Mouse (Mus musculus) liver, adult 2 months (tissue): ENCODE measurements around the gene Phkg1. TPM values are rescaled to one million over a fixed set of nuclear protein-coding genes. Genes with fewer than 3 reads are reported as not detected.

ENCODE experiments used
- DNase-seq: peaks from one replicate; pipeline ENCODE4 v3.0.0-alpha.2; 2011; ENCODE audit warnings: low read depth, low spot score; ENCODE audit errors: extremely low read depth
- H3K27ac ChIP-seq: fragments of 200-500 bp; replicated peaks from 2 replicates; pipeline ENCODE4 v1.5.1; 2012; ENCODE audit warnings: low read depth, mild to moderate bottlenecking, control low read depth, inconsistent platforms, low read length; ENCODE audit not compliant: insufficient read depth
- H3K27me3 ChIP-seq: fragments of 200-500 bp; 2 replicates; pipeline ENCODE4 v1.6.1; 2012; ENCODE audit warnings: mild to moderate bottlenecking, moderate library complexity, low read length, inconsistent platforms; ENCODE audit not compliant: control insufficient read depth, insufficient read depth
- H3K36me3 ChIP-seq: fragments of 200-500 bp; 2 replicates; pipeline ENCODE4 v1.6.1; 2012; ENCODE audit warnings: low read length, inconsistent platforms; ENCODE audit not compliant: control insufficient read depth, insufficient read depth
- H3K4me1 ChIP-seq: fragments of 200-500 bp; 2 replicates; pipeline ENCODE4 v1.6.1; 2011; ENCODE audit warnings: low read length; ENCODE audit not compliant: control insufficient read depth, insufficient read depth
- H3K4me3 ChIP-seq: fragments of 200-500 bp; 2 replicates; pipeline ENCODE4 v1.5.1; 2011; ENCODE audit warnings: low read depth, mild to moderate bottlenecking, control low read depth, low read length, moderate library complexity; ENCODE audit not compliant: insufficient read depth
- H3K79me2 ChIP-seq: fragments of 200-500 bp; 2 replicates; pipeline ENCODE4 v1.6.1; 2012; ENCODE audit warnings: inconsistent platforms, mild to moderate bottlenecking, low read length, moderate library complexity; ENCODE audit not compliant: control insufficient read depth, insufficient read depth
- H3K9ac ChIP-seq: fragments of 200-500 bp; 2 replicates; pipeline ENCODE4 v1.6.1; 2012; ENCODE audit warnings: low read depth, mild to moderate bottlenecking, control low read depth, inconsistent platforms, low read length
- CTCF ChIP-seq: fragments of 200-500 bp; IDR thresholded peaks from 2 replicates; pipeline ENCODE4 v1.5.1; 2011; ENCODE audit warnings: low read depth, low read length, control low read depth
- POLR2A ChIP-seq: fragments of 200-500 bp; IDR thresholded peaks from 2 replicates; pipeline ENCODE4 v1.6.1; 2011; ENCODE audit warnings: low read length, control low read depth; ENCODE audit not compliant: insufficient read depth; ENCODE audit errors: extremely low read depth
- WGBS: fragments of 180-500 bp; shearing (Covaris S2); methylation state at CpG from one replicate; pipeline ENCODE4 v1.1.7; 2018; 5-methylcytosine and 5-hydroxymethylcytosine counted together
- polyA plus RNA-seq: library from polyadenylated mRNA; depleted of rRNA; stranded (reverse); fragments of >200 nt; gene quantifications from 2 replicates; pipeline ENCODE4 v1.2.3, GENCODE M21; 2012
- total RNA-seq: library from RNA; depleted of rRNA; stranded (reverse); fragments of >200 nt; gene quantifications from 2 replicates; pipeline ENCODE4 v1.2.3, GENCODE M21; 2014

Gene Phkg1
- total and polyA plus RNA-seq, 2 experiments, result 0.15 to 0.28 TPM

GRCm38 (mm10) chr5:129914024-129914423 lies 15.7 kb upstream of the Phkg1 start:
- H3K4me3 ChIP-seq, result no peak overlapping the region
- H3K79me2 ChIP-seq, result no peaks in the 10 kb centered on the region
- H3K4me1 ChIP-seq, result no peaks in the 10 kb centered on the region
- no peak overlapping the region for H3K9ac ChIP-seq
- no peaks in the 10 kb centered on the region for H3K36me3 ChIP-seq
- TF ChIP-seq CTCF (peak; percentile 89), POLR2A (no peak)
- H3K27ac ChIP-seq, result no peak overlapping the region
- DNase-seq, result peak; percentile 40
- no peaks in the 10 kb centered on the region for H3K27me3 ChIP-seq
- 47% methylated on average over 2 of the region's 2 CpGs for WGBS

- TF ChIP-seq CTCF, result no peak
- no peak for TF ChIP-seq POLR2A
- 70% methylated on average over 7 of the region's 7 CpGs for WGBS
These were observed 11.2 kb upstream of the Phkg1 start for GRCm38 (mm10) chr5:129909591-129909990.

GRCm38 (mm10) chr5:129909147-129909546 lies 10.8 kb upstream of the Phkg1 start:
- Histone ChIP-seq H3K4me1 (no peaks in the 10 kb centered on the region), H3K9ac (no peak overlapping the region), H3K79me2 (no peaks in the 10 kb centered on the region), H3K27me3 (no peaks in the 10 kb centered on the region), H3K4me3 (no peak overlapping the region), H3K36me3 (no peaks in the 10 kb centered on the region), H3K27ac (no peak overlapping the region)
- 78% methylated on average over 9 of the region's 9 CpGs for WGBS
- no peak for DNase-seq
- TF ChIP-seq CTCF (no peak), POLR2A (no peak)

More at GRCm38 (mm10) chr5:129909591-129909990, 11.2 kb upstream of the Phkg1 start:
- no peaks in the 10 kb centered on the region for H3K36me3 ChIP-seq
- DNase-seq, result peak; percentile 58
- H3K9ac ChIP-seq, result no peak overlapping the region
- H3K27me3 ChIP-seq, result no peaks in the 10 kb centered on the region
- H3K27ac ChIP-seq, result no peak overlapping the region
- H3K4me1 ChIP-seq, result no peaks in the 10 kb centered on the region
- no peaks in the 10 kb centered on the region for H3K79me2 ChIP-seq
- no peak overlapping the region for H3K4me3 ChIP-seq

- Histone ChIP-seq H3K36me3 (no peaks in the 10 kb centered on the region), H3K79me2 (no peaks in the 10 kb centered on the region), H3K4me1 (no peaks in the 10 kb centered on the region), H3K9ac (peak within 1 kb of the TSS; percentile 90), H3K4me3 (peak within 1 kb of the TSS; percentile 92), H3K27ac (peak within 1 kb of the TSS; percentile 86), H3K27me3 (no peaks in the 10 kb centered on the region)
- TF ChIP-seq POLR2A (peak; percentile 49; the same call in 1 of the 2 replicates), CTCF (peak; percentile 26)
- peak; percentile 65 for DNase-seq
- WGBS, result under 1% methylated on average over 63 of the region's 63 CpGs
These were observed 10.1 kb upstream of the Phkg1 start, which contains the start of gene Nupr1l for GRCm38 (mm10) chr5:129908242-129908965. Nupr1l (plus strand) TSS chr5:129908540.

GRCm38 (mm10) chr5:129907775-129908174 lies 9.4 kb upstream of the Phkg1 start:
- Histone ChIP-seq H3K79me2 (no peaks in the 10 kb centered on the region), H3K36me3 (no peaks in the 10 kb centered on the region), H3K4me1 (no peaks in the 10 kb centered on the region), H3K4me3 (no peak overlapping the region), H3K27ac (no peak overlapping the region), H3K9ac (no peak overlapping the region), H3K27me3 (no peaks in the 10 kb centered on the region)
- DNase-seq, result no peak
- TF ChIP-seq CTCF (no peak), POLR2A (no peak)
- 47% methylated on average over 4 of the region's 4 CpGs for WGBS
